Comparison of ENCODE assay signal across 35 mouse cellular contexts in genomic region chr6:50590234-50590633, GRCm38 (mm10).
"Had no signal": no experiment of that assay in that cellular context is flagged by ENCODE, and none has a peak within 500 bp of the region (broad histone marks: within the 10 kb centered on the region; RNA-seq: fewer than 3 reads in every experiment).

No protein-coding gene starts in this region.

- H3K4me3 ChIP-seq: heart, embryonic 10.5 days; heart, embryonic 12.5 days; heart, embryonic 13.5 days; heart, embryonic 15.5 days; hindbrain, embryonic 10.5 days; hindbrain, embryonic 12.5 days; hindbrain, embryonic 13.5 days; hindbrain, embryonic 15.5 days; intestine, embryonic 15.5 days; kidney, embryonic 15.5 days; layer of hippocampus, adult 2 months had no signal

- H3K4me2 ChIP-seq: heart, embryonic 11.5 days; heart, embryonic 12.5 days; heart, embryonic 13.5 days; heart, embryonic 15.5 days; hindbrain, embryonic 12.5 days; hindbrain, embryonic 13.5 days; hindbrain, embryonic 14.5 days; hindbrain, embryonic 15.5 days; intestine, embryonic 15.5 days; kidney, embryonic 15.5 days had no signal

- H3K9me3 ChIP-seq: heart, embryonic 10.5 days; heart, embryonic 12.5 days; heart, embryonic 13.5 days; heart, embryonic 15.5 days; hindbrain, embryonic 12.5 days; hindbrain, embryonic 13.5 days; hindbrain, embryonic 15.5 days; intestine, embryonic 15.5 days; kidney, embryonic 15.5 days had no signal

- H3K27me3 ChIP-seq: heart, embryonic 12.5 days; heart, embryonic 13.5 days; heart, embryonic 15.5 days; hindbrain, embryonic 15.5 days; intestine, embryonic 15.5 days; kidney, embryonic 15.5 days had no signal

- H3K36me3 ChIP-seq: heart, embryonic 15.5 days; hindbrain, embryonic 12.5 days; hindbrain, embryonic 15.5 days; intestine, embryonic 15.5 days; kidney, embryonic 15.5 days had no signal

- DNase-seq: heart, postnatal 10 days; heart, postnatal 14 days; heart, postnatal 36 days; heart, postnatal 4 days; kidney, adult 11 months; kidney, adult 18-20 months; kidney, adult 2 months; kidney, adult 8-10 months; kidney, adult 9 months; kidney, postnatal 10 days; kidney, postnatal 14 days; kidney, postnatal 25 days; kidney, postnatal 36 days; kidney, postnatal 4 days; layer of hippocampus, adult 9-11 months; layer of hippocampus, postnatal 36 days had no signal

- ATAC-seq: hindbrain, embryonic 16.5 days; hindbrain, postnatal 0 days; inflammation-experienced regulatory T-cells, adult 6 months; intestine, embryonic 15.5 days; intestine, embryonic 16.5 days; intestine, postnatal 0 days had no signal

- H3K4me1 ChIP-seq: heart, embryonic 15.5 days; hindbrain, embryonic 10.5 days; hindbrain, embryonic 12.5 days; hindbrain, embryonic 13.5 days; intestine, embryonic 15.5 days had no signal

- H3K9ac ChIP-seq: heart, embryonic 12.5 days; heart, embryonic 13.5 days; heart, embryonic 15.5 days; hindbrain, embryonic 12.5 days; hindbrain, embryonic 13.5 days; hindbrain, embryonic 14.5 days; hindbrain, embryonic 15.5 days; intestine, embryonic 15.5 days; kidney, embryonic 15.5 days had no signal

- H3K27ac ChIP-seq: heart, embryonic 10.5 days; heart, embryonic 13.5 days; heart, embryonic 15.5 days; hindbrain, embryonic 10.5 days; hindbrain, embryonic 12.5 days; hindbrain, embryonic 13.5 days; hindbrain, embryonic 14.5 days; hindbrain, embryonic 15.5 days; hindbrain, postnatal 0 days; intestine, embryonic 15.5 days; kidney, embryonic 15.5 days; kidney, postnatal 0 days; layer of hippocampus, adult 2 months had no signal
